Mouse (Mus musculus): ENCODE measurements at regions not wholly inside any gene's neighbourhood (a gene's known extent, or its start where the extent isn't known, plus 50 kb on each side); places are given as distances from the start of the nearest gene placed in this dataset.

- H3K27ac ChIP-seq: no peak overlapping the region
- no peak for ATAC-seq (ENCODE audit: low read depth)
Observed at GRCm38 (mm10) chr6:93422906-93423305, 479.6 kb upstream of the Adamts9 start.

GRCm38 (mm10) chr6:93422253-93422652 is 479.0 kb upstream of the Adamts9 start:
- Histone ChIP-seq H3K4me1 (replicated peaks) (no peaks in the 10 kb centered on the region), H3K27me3 (no peaks in the 10 kb centered on the region), H3K4me3 (replicated peaks) (no peak overlapping the region), H3K36me3 (no peaks in the 10 kb centered on the region), H3K4me2 (no peak overlapping the region), H3K27ac (no peak overlapping the region), H3K9ac (no peak overlapping the region), H3K9me3 (replicated peaks) (no peaks in the 10 kb centered on the region)
- DNase-seq (no peak), ATAC-seq (ENCODE audit: low read depth) (no peak)
- 61% methylated on average over 4 of the region's 4 CpGs for WGBS (ENCODE audit: insufficient replicate concordance)

More at GRCm38 (mm10) chr6:93422906-93423305, 479.6 kb upstream of the Adamts9 start:
- Histone ChIP-seq H3K36me3 (no peaks in the 10 kb centered on the region), H3K4me3 (replicated peaks) (no peak overlapping the region), H3K9ac (no peak overlapping the region), H3K4me2 (no peak overlapping the region), H3K9me3 (replicated peaks) (no peaks in the 10 kb centered on the region), H3K27me3 (no peaks in the 10 kb centered on the region), H3K4me1 (replicated peaks) (no peaks in the 10 kb centered on the region)
- 72% methylated on average over 3 of the region's 3 CpGs for WGBS (ENCODE audit: insufficient replicate concordance)
- no peak for DNase-seq

GRCm38 (mm10) chr6:93417625-93418024 is 474.3 kb upstream of the Adamts9 start:
- no peaks in the 10 kb centered on the region for H3K27me3 ChIP-seq
- no peaks in the 10 kb centered on the region for H3K4me1 ChIP-seq (replicated peaks)
- H3K4me3 ChIP-seq (replicated peaks): no peak overlapping the region
- no peaks in the 10 kb centered on the region for H3K9me3 ChIP-seq (replicated peaks)
- no peak overlapping the region for H3K9ac ChIP-seq
- DNase-seq (no peak), ATAC-seq (ENCODE audit: low read depth) (no peak)
- H3K4me2 ChIP-seq: no peak overlapping the region
- WGBS (ENCODE audit: insufficient replicate concordance): 84% methylated on average over 6 of the region's 6 CpGs
- no peak overlapping the region for H3K27ac ChIP-seq
- H3K36me3 ChIP-seq: no peaks in the 10 kb centered on the region

- DNase-seq: no peak
Observed at GRCm38 (mm10) chr6:93416006-93416405, 472.7 kb upstream of the Adamts9 start.

GRCm38 (mm10) chr6:93411077-93411452 is 467.8 kb upstream of the Adamts9 start:
- H3K36me3 ChIP-seq: no peaks in the 10 kb centered on the region
- 60% methylated on average over 3 of the region's 3 CpGs for WGBS (ENCODE audit: insufficient replicate concordance)
- no peaks in the 10 kb centered on the region for H3K9me3 ChIP-seq (replicated peaks)
- ATAC-seq (ENCODE audit: low read depth) (no peak), DNase-seq (no peak)
- H3K27me3 ChIP-seq: no peaks in the 10 kb centered on the region
- no peak overlapping the region for H3K27ac ChIP-seq
- H3K9ac ChIP-seq: no peak overlapping the region
- no peak overlapping the region for H3K4me2 ChIP-seq
- no peak overlapping the region for H3K4me3 ChIP-seq (replicated peaks)
- H3K4me1 ChIP-seq (replicated peaks): no peaks in the 10 kb centered on the region

More at GRCm38 (mm10) chr6:93416006-93416405, 472.7 kb upstream of the Adamts9 start:
- Histone ChIP-seq H3K27ac (no peak overlapping the region), H3K9ac (no peak overlapping the region), H3K9me3 (replicated peaks) (no peaks in the 10 kb centered on the region), H3K27me3 (no peaks in the 10 kb centered on the region), H3K4me2 (no peak overlapping the region), H3K4me1 (replicated peaks) (no peaks in the 10 kb centered on the region), H3K36me3 (no peaks in the 10 kb centered on the region), H3K4me3 (replicated peaks) (no peak overlapping the region)
- 38% methylated on average over 1 of the region's 1 CpGs for WGBS (ENCODE audit: insufficient replicate concordance)
- no peak for ATAC-seq (ENCODE audit: low read depth)

- no peaks in the 10 kb centered on the region for H3K36me3 ChIP-seq
- H3K4me3 ChIP-seq (replicated peaks): no peak overlapping the region
- 42% methylated on average over 5 of the region's 5 CpGs for WGBS (ENCODE audit: insufficient replicate concordance)
- H3K9me3 ChIP-seq (replicated peaks): no peaks in the 10 kb centered on the region
- H3K4me2 ChIP-seq: no peak overlapping the region
- no peak overlapping the region for H3K9ac ChIP-seq
- no peak overlapping the region for H3K27ac ChIP-seq
- H3K4me1 ChIP-seq (replicated peaks): no peaks in the 10 kb centered on the region
- H3K27me3 ChIP-seq: no peaks in the 10 kb centered on the region
- DNase-seq (no peak), ATAC-seq (ENCODE audit: low read depth) (no peak)
Observed at GRCm38 (mm10) chr6:93410416-93411076, 467.3 kb upstream of the Adamts9 start.

GRCm38 (mm10) chr6:93398551-93398950 is 455.3 kb upstream of the Adamts9 start:
- Histone ChIP-seq H3K4me2 (no peak overlapping the region), H3K9me3 (replicated peaks) (no peaks in the 10 kb centered on the region), H3K27me3 (no peaks in the 10 kb centered on the region), H3K36me3 (no peaks in the 10 kb centered on the region), H3K9ac (no peak overlapping the region), H3K4me3 (replicated peaks) (no peak overlapping the region), H3K4me1 (replicated peaks) (no peaks in the 10 kb centered on the region), H3K27ac (no peak overlapping the region)
- ATAC-seq (ENCODE audit: low read depth): no peak
- DNase-seq: no peak
- 50% methylated on average over 2 of the region's 2 CpGs for WGBS (ENCODE audit: insufficient replicate concordance)

DNA sequence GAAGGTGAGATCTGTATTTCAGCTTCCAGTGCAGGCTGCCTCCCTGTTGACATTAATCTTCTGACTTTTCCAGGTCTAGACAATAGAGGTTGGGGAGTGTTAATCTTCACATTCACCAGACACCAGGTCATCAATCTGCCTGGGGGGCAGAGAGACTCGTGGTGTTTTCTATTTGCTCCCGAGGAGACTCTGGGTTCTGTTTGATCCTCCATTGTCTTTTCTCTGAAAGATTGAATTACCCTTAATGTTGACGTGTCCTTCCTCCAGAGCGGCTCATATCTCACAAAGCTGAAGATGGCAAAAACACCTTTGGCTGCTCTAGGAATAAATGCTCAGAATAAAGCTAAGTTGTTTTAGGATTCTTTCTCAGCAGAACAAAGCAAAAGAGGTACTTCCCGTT is 453.8 kb upstream of the Adamts9 start:
- ATAC-seq (ENCODE audit: low read depth) (no peak), DNase-seq (no peak)
- Histone ChIP-seq H3K27me3 (no peaks in the 10 kb centered on the region), H3K4me3 (replicated peaks) (no peak overlapping the region), H3K4me2 (no peak overlapping the region), H3K9ac (no peak overlapping the region), H3K36me3 (no peaks in the 10 kb centered on the region), H3K27ac (no peak overlapping the region), H3K4me1 (replicated peaks) (no peaks in the 10 kb centered on the region), H3K9me3 (replicated peaks) (no peaks in the 10 kb centered on the region)
- 41% methylated on average over 5 of the region's 5 CpGs for WGBS (ENCODE audit: insufficient replicate concordance)

GRCm38 (mm10) chr6:93395952-93396351 is 452.7 kb upstream of the Adamts9 start:
- Histone ChIP-seq H3K9ac (no peak overlapping the region), H3K27ac (no peak overlapping the region), H3K4me3 (replicated peaks) (no peak overlapping the region), H3K9me3 (replicated peaks) (no peaks in the 10 kb centered on the region), H3K36me3 (no peaks in the 10 kb centered on the region), H3K27me3 (no peaks in the 10 kb centered on the region), H3K4me2 (no peak overlapping the region), H3K4me1 (replicated peaks) (no peaks in the 10 kb centered on the region)
- no peak for DNase-seq
- ATAC-seq (ENCODE audit: low read depth): no peak
- WGBS (ENCODE audit: insufficient replicate concordance): 66% methylated on average over 7 of the region's 7 CpGs

DNA sequence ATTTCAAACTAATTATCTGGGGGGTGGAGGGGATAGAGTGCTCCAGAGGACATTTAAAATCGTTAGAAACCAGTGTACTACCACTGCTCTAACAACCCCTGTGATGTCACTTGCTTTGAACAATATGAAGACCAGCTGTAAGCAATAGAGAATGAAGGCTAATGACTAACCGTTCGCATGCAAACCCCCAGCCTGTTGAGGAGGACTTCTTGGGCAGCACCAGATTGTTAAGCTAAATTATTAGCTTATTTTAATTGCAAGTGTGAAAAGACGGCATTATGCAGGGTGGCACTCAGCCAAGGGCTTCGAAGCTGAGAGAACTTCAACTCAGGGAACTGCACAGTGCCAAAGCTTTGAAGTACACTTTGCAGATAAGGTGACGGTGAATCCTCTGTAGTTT is 452.0 kb upstream of the Adamts9 start:
- Histone ChIP-seq H3K4me2 (no peak overlapping the region), H3K9ac (no peak overlapping the region), H3K4me1 (replicated peaks) (no peaks in the 10 kb centered on the region), H3K27ac (no peak overlapping the region), H3K27me3 (no peaks in the 10 kb centered on the region), H3K36me3 (no peaks in the 10 kb centered on the region), H3K9me3 (replicated peaks) (no peaks in the 10 kb centered on the region), H3K4me3 (replicated peaks) (no peak overlapping the region)
- WGBS (ENCODE audit: insufficient replicate concordance): 58% methylated on average over 6 of the region's 6 CpGs
- ATAC-seq (ENCODE audit: low read depth) (no peak), DNase-seq (no peak)

DNA sequence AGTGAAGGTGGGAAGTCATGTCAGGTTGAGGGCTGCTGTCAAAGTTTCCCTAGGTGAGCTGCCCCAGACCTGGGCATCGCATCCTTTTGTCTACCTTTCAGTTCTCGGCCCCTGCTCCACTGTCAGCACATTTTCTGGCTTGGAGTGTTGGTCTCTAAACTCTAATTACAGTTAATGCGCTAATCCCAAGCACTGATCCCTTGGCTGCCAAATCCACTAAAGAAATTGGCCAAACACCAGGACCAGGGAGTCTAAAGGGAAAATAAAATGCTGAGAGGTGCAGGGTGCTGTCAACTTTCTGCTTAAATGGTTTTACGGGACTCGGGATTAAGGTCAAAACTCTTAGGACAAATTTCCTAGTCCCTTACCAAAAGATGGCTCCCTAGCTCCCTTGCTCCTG is 450.3 kb upstream of the Adamts9 start:
- ATAC-seq (ENCODE audit: low read depth) (no peak), DNase-seq (no peak)
- no peak overlapping the region for H3K4me3 ChIP-seq (replicated peaks)
- no peaks in the 10 kb centered on the region for H3K9me3 ChIP-seq (replicated peaks)
- no peaks in the 10 kb centered on the region for H3K36me3 ChIP-seq
- H3K9ac ChIP-seq: no peak overlapping the region
- H3K4me1 ChIP-seq (replicated peaks): no peaks in the 10 kb centered on the region
- H3K27ac ChIP-seq: no peak overlapping the region
- WGBS (ENCODE audit: insufficient replicate concordance): 70% methylated on average over 5 of the region's 5 CpGs
- no peaks in the 10 kb centered on the region for H3K27me3 ChIP-seq
- H3K4me2 ChIP-seq: no peak overlapping the region

- H3K36me3 ChIP-seq: no peaks in the 10 kb centered on the region
- no peaks in the 10 kb centered on the region for H3K9me3 ChIP-seq (replicated peaks)
- 57% methylated on average over 6 of the region's 6 CpGs for WGBS (ENCODE audit: insufficient replicate concordance)
- H3K27me3 ChIP-seq: no peaks in the 10 kb centered on the region
- H3K27ac ChIP-seq: no peak overlapping the region
- no peaks in the 10 kb centered on the region for H3K4me1 ChIP-seq (replicated peaks)
- DNase-seq (no peak), ATAC-seq (ENCODE audit: low read depth) (no peak)
- H3K4me3 ChIP-seq (replicated peaks): no peak overlapping the region
- H3K4me2 ChIP-seq: no peak overlapping the region
- H3K9ac ChIP-seq: no peak overlapping the region
Observed at GRCm38 (mm10) chr6:93392402-93392801, 449.1 kb upstream of the Adamts9 start.

Measured in liver, embryonic 13.5 days (tissue).